In genomic region chr3:104239376-104239775, GRCm38 (mm10) we compare ENCODE assay signal across 21 mouse cellular contexts. TPM values are rescaled to one million over a fixed set of nuclear protein-coding genes. Genes with fewer than 3 reads are reported as not detected.
DNase-seq lines count a peak whose midpoint lies in the region; TF ChIP-seq lines count a peak whose summit lies in the region.
"Had no signal": no experiment of that assay in that cellular context is flagged by ENCODE, and none has a peak within 500 bp of the region (broad histone marks: within the 10 kb centered on the region; RNA-seq: fewer than 3 reads in every experiment).

No protein-coding gene starts in this region.

- no peak overlapping the region for H3K4me3 ChIP-seq in embryonic fibroblast, embryonic 13.5 days (ENCODE audit: insufficient read depth, low read length)
- H3K4me3 ChIP-seq in hindbrain, embryonic 10.5 days = no peak overlapping the region
- H3K4me3 ChIP-seq: forebrain, embryonic 12.5 days; gastrocnemius, adult 2 months had no signal

- H3K9me3 ChIP-seq in hindbrain, embryonic 10.5 days = 0 out of 2 replicates have a peak, but pooled peaks cover 2% of the 10 kb centered on the region
- H3K9me3 ChIP-seq: forebrain, embryonic 12.5 days; G1E had no signal

- TF ChIP-seq CTCF in embryonic fibroblast, embryonic 13.5 days (IDR thresholded peaks at IDR 0.05; ENCODE audit: borderline replicate concordance, insufficient read depth, low read length) = no peak

- no peaks in the 10 kb centered on the region for H3K36me3 ChIP-seq in hindbrain, embryonic 10.5 days
- H3K36me3 ChIP-seq: forebrain, embryonic 12.5 days; G1E had no signal

- WGBS in hindbrain, embryonic 10.5 days = 84% methylated on average over 2 of the region's 2 CpGs

- no peaks in the 10 kb centered on the region for H3K27me3 ChIP-seq in hindbrain, embryonic 10.5 days (ENCODE audit: insufficient read depth, poor library complexity, severe bottlenecking)
- H3K27me3 ChIP-seq: CH12.LX; forebrain, embryonic 12.5 days had no signal

- peak; percentile 49 for DNase-seq in retina, postnatal 1 day
- DNase-seq in retina, embryonic 14.5 days (ENCODE audit: low spot score) = no peak
- peak; percentile 93 for DNase-seq in Muller cell, postnatal 12 days (ENCODE audit: inconsistent ontology term)
- no peak for DNase-seq in hindbrain, embryonic 10.5 days (ENCODE audit: low spot score)
- DNase-seq in ovary, adult 18-20 months (ENCODE audit: low spot score) = no peak
- DNase-seq: adrenal gland, adult 8-10 months; adrenal gland, postnatal 25 days; cerebellum, adult 18-20 months; cerebellum, adult 9-10 months; cerebellum, postnatal 14 days; forebrain, postnatal 0 days; gastrocnemius, adult 2 months; gastrocnemius, postnatal 14 days; heart, adult 11 months; heart, postnatal 36 days had no signal

- peak overlapping the region; percentile 42; the same call in 1 of the 2 replicates for H3K27ac ChIP-seq in embryonic fibroblast, embryonic 13.5 days (ENCODE audit: insufficient read depth, low read length)
- no peak overlapping the region for H3K27ac ChIP-seq in hindbrain, embryonic 10.5 days
- H3K27ac ChIP-seq: forebrain, embryonic 12.5 days; gastrocnemius, adult 2 months; hindbrain, embryonic 14.5 days; hindbrain, postnatal 0 days had no signal

- H3K4me1 ChIP-seq in embryonic fibroblast, embryonic 13.5 days (ENCODE audit: control insufficient read depth, insufficient read depth, low read length) = peaks cover 14% of the 10 kb centered on the region
- peaks cover 7% of the 10 kb centered on the region; the same call in 1 of the 2 replicates for H3K4me1 ChIP-seq in hindbrain, embryonic 10.5 days (replicated peaks)

- no peak for TF ChIP-seq POLR2A in embryonic fibroblast, embryonic 13.5 days (IDR thresholded peaks at IDR 0.05; ENCODE audit: low read depth, low read length)

RNA-seq across cellular contexts. Expression of gene Magi3, which starts 19.2 kb away (rescaled TPM):
- 10.6 and 11.2 TPM in 2 replicates for polyA plus RNA-seq in embryonic fibroblast, embryonic 13.5 days (2011; ENCODE audit: insufficient read length, low read depth, missing spikeins)
- 3.8 and 5.1 TPM in 2 replicates for polyA plus RNA-seq in hindbrain, embryonic 10.5 days (2016; fragmentation: Nextera tagmentation; extraction: Ambion mirVana)
- polyA plus RNA-seq: G1E had no signal

Comparison
In these comparisons a context has a peak if more than half of its experiments do, and no peak if none do; other contexts are left out.
1. DNase-seq: peak in retina, postnatal 1 day (single experiment) and Muller cell, postnatal 12 days (single experiment); none in retina, embryonic 14.5 days (single experiment), hindbrain, embryonic 10.5 days (single experiment) and ovary, adult 18-20 months (single experiment).